Mouse (Mus musculus): ENCODE measurements around the gene Usp3. TPM values are rescaled to one million over a fixed set of nuclear protein-coding genes. Genes with fewer than 3 reads are reported as not detected.
A peak's percentile ranks its signal among the peaks of the same experiment; 100 is the strongest.

Gene Usp3
- polyA plus RNA-seq, 1 experiment = 20.4 TPM

- Histone ChIP-seq H3K79me2 (ENCODE audit: control insufficient read depth, insufficient read depth) (no peaks in the 10 kb centered on the region), H3ac (ENCODE audit: control insufficient read depth, insufficient read length) (no peak overlapping the region), H3K4me3 (no peak overlapping the region), H3K4me2 (ENCODE audit: low read depth) (no peak overlapping the region), H3K36me3 (ENCODE audit: control insufficient read depth, insufficient read depth) (peaks cover 16% of the 10 kb centered on the region), H3K27me3 (ENCODE audit: control insufficient read depth, insufficient read depth, insufficient read length) (no peaks in the 10 kb centered on the region)
- TF ChIP-seq TCF12 (IDR thresholded peaks at IDR 0.05; ENCODE audit: insufficient read depth, poor library complexity, severe bottlenecking) (no peak), USF1 (IDR thresholded peaks at IDR 0.05; ENCODE audit: low read depth) (no peak), E2F4 (IDR thresholded peaks at IDR 0.05; ENCODE audit: insufficient read depth) (no peak), MAX (IDR thresholded peaks at IDR 0.05; ENCODE audit: low read depth) (no peak), REST (IDR thresholded peaks at IDR 0.05; ENCODE audit: insufficient read depth, insufficient read length) (no peak), SRF (IDR thresholded peaks at IDR 0.05; ENCODE audit: control insufficient read depth, insufficient read length, low read depth) (no peak)
Observed at GRCm38 (mm10) chr9:66507684-66508083, 85.3 kb downstream of the Usp3 start.

- TF ChIP-seq MAX (IDR thresholded peaks at IDR 0.05; ENCODE audit: low read depth) = no peak
- TF ChIP-seq TCF3 (IDR thresholded peaks at IDR 0.05; ENCODE audit: insufficient read length, low read depth) = no peak
- no peak for TF ChIP-seq REST (IDR thresholded peaks at IDR 0.05; ENCODE audit: insufficient read depth, insufficient read length)
- TF ChIP-seq E2F4 (IDR thresholded peaks at IDR 0.05; ENCODE audit: insufficient read depth) = no peak
- TF ChIP-seq USF1 (IDR thresholded peaks at IDR 0.05; ENCODE audit: low read depth) = no peak
- TF ChIP-seq SRF (IDR thresholded peaks at IDR 0.05; ENCODE audit: control insufficient read depth, insufficient read length, low read depth) = no peak
- TF ChIP-seq MYOD1 (IDR thresholded peaks at IDR 0.05; ENCODE audit: control insufficient read depth in 1 of 3, insufficient read length in 2 of 3, low read depth in 2 of 3) = no peak
- TF ChIP-seq TCF12 (IDR thresholded peaks at IDR 0.05; ENCODE audit: insufficient read depth, poor library complexity, severe bottlenecking) = no peak
- TF ChIP-seq POLR2AphosphoS2 (IDR thresholded peaks at IDR 0.05; ENCODE audit: insufficient read length, low read depth) = no peak
- no peak for TF ChIP-seq POLR2A (IDR thresholded peaks at IDR 0.05; ENCODE audit: insufficient read length, low read depth)
- no peak for TF ChIP-seq MYOG (IDR thresholded peaks at IDR 0.05; ENCODE audit: control insufficient read depth in 1 of 3, insufficient read depth in 1 of 3, insufficient read length in 2 of 3, low read depth in 2 of 3)
- TF ChIP-seq CEBPB (IDR thresholded peaks at IDR 0.05; ENCODE audit: insufficient read depth, poor library complexity, severe bottlenecking) = no peak
- Histone ChIP-seq H3K27me3 (ENCODE audit: control insufficient read depth, insufficient read depth, insufficient read length) (no peaks in the 10 kb centered on the region), H3K36me3 (ENCODE audit: control insufficient read depth, insufficient read depth) (peaks cover 25% of the 10 kb centered on the region), H3ac (ENCODE audit: control insufficient read depth, insufficient read length) (no peak overlapping the region), H3K79me2 (ENCODE audit: control insufficient read depth, insufficient read depth) (no peaks in the 10 kb centered on the region), H3K4me3 (no peak overlapping the region), H3K4me2 (ENCODE audit: low read depth) (no peak overlapping the region)
Observed at GRCm38 (mm10) chr9:66506424-66506823, 86.5 kb downstream of the Usp3 start.

GRCm38 (mm10) chr9:66506011-66506410 is 86.9 kb downstream of the Usp3 start:
- Histone ChIP-seq H3K36me3 (ENCODE audit: control insufficient read depth, insufficient read depth) (peaks cover 25% of the 10 kb centered on the region), H3K4me2 (ENCODE audit: low read depth) (no peak overlapping the region), H3K27me3 (ENCODE audit: control insufficient read depth, insufficient read depth, insufficient read length) (no peaks in the 10 kb centered on the region), H3K79me2 (ENCODE audit: control insufficient read depth, insufficient read depth) (no peaks in the 10 kb centered on the region), H3ac (ENCODE audit: control insufficient read depth, insufficient read length) (no peak overlapping the region), H3K4me3 (no peak overlapping the region)
- no peak for TF ChIP-seq MYOG (IDR thresholded peaks at IDR 0.05; ENCODE audit: control insufficient read depth in 1 of 3, insufficient read depth in 1 of 3, insufficient read length in 2 of 3, low read depth in 2 of 3)
- TF ChIP-seq MYOD1 (IDR thresholded peaks at IDR 0.05; ENCODE audit: control insufficient read depth in 1 of 3, insufficient read length in 2 of 3, low read depth in 2 of 3) = no peak
- TF ChIP-seq POLR2AphosphoS2 (IDR thresholded peaks at IDR 0.05; ENCODE audit: insufficient read length, low read depth) = no peak
- TF ChIP-seq TCF3 (IDR thresholded peaks at IDR 0.05; ENCODE audit: insufficient read length, low read depth) = no peak

- H3K79me2 ChIP-seq (ENCODE audit: control insufficient read depth, insufficient read depth) = no peaks in the 10 kb centered on the region
- no peak overlapping the region for H3K4me2 ChIP-seq (ENCODE audit: low read depth)
- no peak overlapping the region for H3K4me3 ChIP-seq
- H3ac ChIP-seq (ENCODE audit: control insufficient read depth, insufficient read length) = no peak overlapping the region
- TF ChIP-seq REST (IDR thresholded peaks at IDR 0.05; ENCODE audit: insufficient read depth, insufficient read length) = no peak
- no peak for TF ChIP-seq TCF12 (IDR thresholded peaks at IDR 0.05; ENCODE audit: insufficient read depth, poor library complexity, severe bottlenecking)
- no peak for TF ChIP-seq USF1 (IDR thresholded peaks at IDR 0.05; ENCODE audit: low read depth)
- H3K36me3 ChIP-seq (ENCODE audit: control insufficient read depth, insufficient read depth) = peaks cover 29% of the 10 kb centered on the region
- no peaks in the 10 kb centered on the region for H3K27me3 ChIP-seq (ENCODE audit: control insufficient read depth, insufficient read depth, insufficient read length)
Observed at GRCm38 (mm10) chr9:66505141-66505917, 87.6 kb downstream of the Usp3 start.

GRCm38 (mm10) chr9:66504518-66504917 is 88.4 kb downstream of the Usp3 start:
- no peak for TF ChIP-seq USF1 (IDR thresholded peaks at IDR 0.05; ENCODE audit: low read depth)
- peak in 1 of 3 experiments; percentile 21 for TF ChIP-seq MYOD1 (IDR thresholded peaks at IDR 0.05; ENCODE audit: control insufficient read depth in 1 of 3, insufficient read length in 2 of 3, low read depth in 2 of 3)
- Histone ChIP-seq H3ac (ENCODE audit: control insufficient read depth, insufficient read length) (no peak overlapping the region), H3K4me3 (no peak overlapping the region), H3K27me3 (ENCODE audit: control insufficient read depth, insufficient read depth, insufficient read length) (no peaks in the 10 kb centered on the region), H3K79me2 (ENCODE audit: control insufficient read depth, insufficient read depth) (no peaks in the 10 kb centered on the region), H3K36me3 (ENCODE audit: control insufficient read depth, insufficient read depth) (peaks cover 26% of the 10 kb centered on the region), H3K4me2 (ENCODE audit: low read depth) (no peak overlapping the region)

All from myocyte (in vitro differentiated cells).